Mouse (Mus musculus): Measurements from ENCODE around the gene Bpifb2.

Gene Bpifb2

GRCm38 (mm10) chr2:153933311-153933710 lies 58.5 kb downstream of the Bpifb2 start:
- peak; percentile 45 for DNase-seq

- DNase-seq: no peak
These were observed 60.5 kb downstream of the Bpifb2 start for GRCm38 (mm10) chr2:153935348-153935747.

DNA sequence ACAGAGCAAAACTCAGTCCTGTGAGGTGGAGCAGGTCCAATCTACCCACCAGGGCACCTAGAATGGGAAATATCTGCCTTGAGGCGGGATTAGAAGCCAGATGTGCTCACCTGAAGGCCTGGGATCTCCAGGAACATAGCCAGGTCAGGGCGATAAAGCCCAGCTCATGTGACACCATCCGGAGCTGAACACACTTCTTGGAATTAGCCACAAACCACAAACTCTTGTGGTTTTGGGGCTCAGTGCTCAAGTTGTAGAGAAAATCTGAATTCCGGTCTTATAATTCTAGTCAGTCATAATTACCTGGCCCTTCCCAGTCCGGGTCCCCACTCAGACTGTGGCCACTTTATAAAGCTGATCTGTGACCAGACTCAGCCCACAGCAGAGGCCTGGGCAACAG lies 63.0 kb downstream of the Bpifb2 start, which contains the start of gene Bpifb4:
Bpifb4 (plus strand) TSS at position 370 of the 400 bp plus-strand sequence.
- DNase-seq: no peak

- DNase-seq: peak; percentile 77
These were observed 68.7 kb downstream of the Bpifb2 start for GRCm38 (mm10) chr2:153943537-153943936.

GRCm38 (mm10) chr2:153944567-153944966 lies 69.7 kb downstream of the Bpifb2 start:
- no peak for DNase-seq
